Mouse (Mus musculus): ENCODE results near the gene Crlf1. TPM values are rescaled to one million over a fixed set of nuclear protein-coding genes. Genes with fewer than 3 reads are reported as not detected.

Gene Crlf1
- polyA plus RNA-seq, 1 experiment = 6.9 TPM

- no peak for DNase-seq (ENCODE audit: low read depth)
Measured at GRCm38 (mm10) chr8:70549412-70550184, 56.6 kb downstream of the Crlf1 start.

- DNase-seq (ENCODE audit: low read depth) = no peak
Measured at GRCm38 (mm10) chr8:70551558-70552161, 58.7 kb downstream of the Crlf1 start.

- no peak for DNase-seq (ENCODE audit: low read depth)
Measured at GRCm38 (mm10) chr8:70552836-70553235, 59.9 kb downstream of the Crlf1 start.

Other genes with a start within 250 kb of the Crlf1 start
- 55.2 and 64.2 TPM in 2 replicates for gene Homer3, start 210.3 kb upstream of the Crlf1 start, polyA plus RNA-seq (2012; rRNA removed)
- gene Ddx49, start 190.7 kb upstream of the Crlf1 start, polyA plus RNA-seq (2012; rRNA removed) = 54.0 and 54.2 TPM in 2 replicates
- 491 and 497 TPM in 2 replicates for gene Cope, start 190.6 kb upstream of the Crlf1 start, polyA plus RNA-seq (2012; rRNA removed)
- gene Cers1, start 177.4 kb upstream of the Crlf1 start, polyA plus RNA-seq (2012; rRNA removed) = 0.86 and 1.9 TPM in 2 replicates
- 0.43 TPM in 1 of 2 replicates, not detected in the other for gene Gdf1, start 163.3 kb upstream of the Crlf1 start, polyA plus RNA-seq (2012; rRNA removed)
- gene Upf1, start 139.9 kb upstream of the Crlf1 start, polyA plus RNA-seq (2012; rRNA removed) = 20.1 and 34.5 TPM in 2 replicates
- gene Comp, start 119.6 kb upstream of the Crlf1 start, polyA plus RNA-seq (2012; rRNA removed) = 1.7 and 4.6 TPM in 2 replicates
- 19.9 and 27.6 TPM in 2 replicates for gene Crtc1, start 53.6 kb upstream of the Crlf1 start, polyA plus RNA-seq (2012; rRNA removed)
- 48.4 and 50.6 TPM in 2 replicates for gene Klhl26, start 16.2 kb upstream of the Crlf1 start, polyA plus RNA-seq (2012; rRNA removed)
- 0.35 and 0.53 TPM in 2 replicates for gene Tmem59l, start 5.8 kb upstream of the Crlf1 start, polyA plus RNA-seq (2012; rRNA removed)
- gene Rex1bd, start 13.6 kb downstream of the Crlf1 start, polyA plus RNA-seq (2012; rRNA removed) = 202 and 238 TPM in 2 replicates
- 662 and 697 TPM in 2 replicates for gene Uba52, start 17.6 kb downstream of the Crlf1 start, polyA plus RNA-seq (2012; rRNA removed)
- gene Fkbp8, start 34.6 kb downstream of the Crlf1 start, polyA plus RNA-seq (2012; rRNA removed) = 399 and 446 TPM in 2 replicates
- gene Kxd1, start 34.8 kb downstream of the Crlf1 start, polyA plus RNA-seq (2012; rRNA removed) = 92.8 and 107 TPM in 2 replicates
- 18.4 and 23.9 TPM in 2 replicates for gene Ell, start 46.3 kb downstream of the Crlf1 start, polyA plus RNA-seq (2012; rRNA removed)
- 575 and 782 TPM in 2 replicates for gene Isyna1, start 101.2 kb downstream of the Crlf1 start, polyA plus RNA-seq (2012; rRNA removed)
- 188 and 229 TPM in 2 replicates for gene Ssbp4, start 115.7 kb downstream of the Crlf1 start, polyA plus RNA-seq (2012; rRNA removed)
- gene Lrrc25, start 123.0 kb downstream of the Crlf1 start, polyA plus RNA-seq (2012; rRNA removed) = 8.4 and 9.6 TPM in 2 replicates
- gene Gdf15, start 139.3 kb downstream of the Crlf1 start, polyA plus RNA-seq (2012; rRNA removed) = 4.5 and 5.5 TPM in 2 replicates
- gene Pgpep1, start 167.2 kb downstream of the Crlf1 start, polyA plus RNA-seq (2012; rRNA removed) = 69.8 and 71.9 TPM in 2 replicates
- 90.7 and 91.6 TPM in 2 replicates for gene Lsm4, start 180.1 kb downstream of the Crlf1 start, polyA plus RNA-seq (2012; rRNA removed)
- 170 and 254 TPM in 2 replicates for gene Jund, start 205.8 kb downstream of the Crlf1 start, polyA plus RNA-seq (2012; rRNA removed)
- 0.55 and 1.0 TPM in 2 replicates for gene Iqcn, start 210.3 kb downstream of the Crlf1 start, polyA plus RNA-seq (2012; rRNA removed)
- gene Gm3336, start 225.4 kb downstream of the Crlf1 start, polyA plus RNA-seq (2012; rRNA removed) = 0.35 and 0.63 TPM in 2 replicates
- 9.4 and 9.9 TPM in 2 replicates for gene Pde4c, start 230.6 kb downstream of the Crlf1 start, polyA plus RNA-seq (2012; rRNA removed)

All from gonadal fat pad, adult 2 months (tissue).